Mouse (Mus musculus): ENCODE measurements at regions not wholly inside any gene's neighbourhood (a gene's known extent, or its start where the extent isn't known, plus 50 kb on each side); places are given as distances from the start of the nearest gene placed in this dataset.
A peak's percentile ranks its signal among the peaks of the same experiment; 100 is the strongest.

DNA sequence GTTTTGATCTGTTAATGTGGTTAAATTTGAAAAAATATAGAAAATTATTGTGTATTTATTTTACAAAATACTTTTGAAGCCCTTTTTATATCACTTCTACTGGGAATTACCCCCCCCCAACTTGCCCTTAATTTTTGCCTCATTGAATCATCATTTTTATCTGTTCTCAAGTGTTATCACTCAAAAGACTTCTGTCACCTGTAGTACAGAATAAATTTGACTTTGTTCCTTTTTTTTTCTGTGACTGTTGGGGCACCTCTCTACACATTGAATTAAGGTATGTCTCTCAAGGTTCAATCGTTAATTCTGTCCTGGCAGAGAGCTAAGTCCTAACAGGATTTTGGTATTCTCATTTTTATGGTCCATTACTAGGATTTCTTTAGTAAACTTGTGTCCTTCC is 1123.0 kb upstream of the Cited2 start:
- H3K4me1 ChIP-seq (ENCODE audit: control insufficient read depth, insufficient read depth, low read length) = no peaks in the 10 kb centered on the region
- no peak overlapping the region for H3K9ac ChIP-seq (ENCODE audit: low read depth, low read length)
- H3K4me3 ChIP-seq = no peak overlapping the region
- no peaks in the 10 kb centered on the region for H3K79me2 ChIP-seq (replicated peaks; ENCODE audit: control insufficient read depth, insufficient read depth, low read length)
- intact Hi-C loops (cut with DNase I) = no loop called here
- H3K27me3 ChIP-seq (ENCODE audit: control insufficient read depth, insufficient read depth, low read length) = no peaks in the 10 kb centered on the region
- TF ChIP-seq POLR2A (IDR thresholded peaks at IDR 0.05; ENCODE audit: insufficient read depth, low read depth, low read length) (no peak), CTCF (IDR thresholded peaks at IDR 0.05) (no peak), EP300 (IDR thresholded peaks at IDR 0.05; ENCODE audit: insufficient read depth, low read depth, low read length) (no peak)
- WGBS = 68% methylated on average over 1 of the region's 1 CpGs
- DNase-seq = no peak
- no peaks in the 10 kb centered on the region for H3K36me3 ChIP-seq (ENCODE audit: control insufficient read depth, insufficient read depth, low read length)
- H3K27ac ChIP-seq = no peak overlapping the region

DNA sequence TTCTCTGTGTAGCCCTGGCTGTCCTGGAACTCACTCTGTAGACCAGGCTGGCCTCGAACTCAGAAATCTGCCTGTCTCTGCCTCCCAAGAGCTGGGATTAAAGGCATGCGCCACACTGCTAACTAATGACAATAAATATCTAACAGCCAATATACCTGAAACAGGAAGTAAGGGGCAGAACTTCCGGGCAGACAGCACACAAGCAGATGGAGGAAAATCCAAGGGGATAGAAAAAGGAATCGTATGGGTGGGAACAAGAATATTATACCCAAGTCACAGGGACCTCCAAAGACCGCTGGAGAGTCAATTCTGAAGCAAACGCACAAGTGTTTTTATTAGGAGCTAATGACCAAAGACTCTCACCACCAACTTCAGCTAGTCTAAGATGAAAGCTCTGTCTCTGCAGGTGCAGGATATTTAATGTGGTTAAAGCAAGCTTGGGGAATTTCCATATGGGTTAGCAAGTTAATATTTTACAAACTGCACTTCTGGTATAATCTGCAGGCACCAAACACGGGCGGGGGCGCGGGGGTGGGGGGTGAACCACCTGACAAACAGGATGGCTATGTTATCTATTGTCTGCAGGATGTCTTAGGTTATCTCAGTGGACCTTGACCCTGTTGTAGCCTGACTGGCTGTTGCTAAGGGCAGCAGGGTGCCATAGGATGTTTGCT is 1122.3 kb upstream of the Cited2 start:
- Histone ChIP-seq H3K9ac (ENCODE audit: low read depth, low read length) (no peak overlapping the region), H3K27ac (no peak overlapping the region), H3K4me1 (ENCODE audit: control insufficient read depth, insufficient read depth, low read length) (no peaks in the 10 kb centered on the region), H3K36me3 (ENCODE audit: control insufficient read depth, insufficient read depth, low read length) (no peaks in the 10 kb centered on the region), H3K27me3 (ENCODE audit: control insufficient read depth, insufficient read depth, low read length) (no peaks in the 10 kb centered on the region), H3K79me2 (replicated peaks; ENCODE audit: control insufficient read depth, insufficient read depth, low read length) (no peaks in the 10 kb centered on the region), H3K4me3 (no peak overlapping the region)
- WGBS = 68% methylated on average over 10 of the region's 10 CpGs
- no peak for DNase-seq
- intact Hi-C loops (cut with DNase I) = no loop called here
- TF ChIP-seq EP300 (IDR thresholded peaks at IDR 0.05; ENCODE audit: insufficient read depth, low read depth, low read length) = no peak
- no peak for TF ChIP-seq POLR2A (IDR thresholded peaks at IDR 0.05; ENCODE audit: insufficient read depth, low read depth, low read length)
- TF ChIP-seq CTCF (IDR thresholded peaks at IDR 0.05) = no peak

DNA sequence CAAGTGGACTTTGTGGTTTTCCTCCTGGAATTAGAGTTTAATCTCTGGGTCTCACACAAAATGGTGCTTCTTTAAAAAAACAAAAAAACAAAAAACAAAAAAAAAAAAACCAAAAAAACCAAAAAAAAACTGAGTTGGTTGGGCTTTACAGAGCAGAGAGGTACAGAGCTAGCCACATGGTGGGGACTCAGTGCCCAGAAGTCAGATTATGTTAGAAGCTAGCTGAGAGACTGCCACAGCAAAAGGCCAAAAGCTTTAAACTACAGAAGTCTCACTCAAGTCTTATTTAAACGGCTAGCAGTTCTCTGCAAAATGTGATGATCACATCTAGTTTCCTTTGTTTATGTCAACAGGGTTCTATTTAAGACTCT is 1121.8 kb upstream of the Cited2 start:
- H3K4me1 ChIP-seq (ENCODE audit: control insufficient read depth, insufficient read depth, low read length) = no peaks in the 10 kb centered on the region
- intact Hi-C loops (cut with DNase I) = no loop called here

DNA sequence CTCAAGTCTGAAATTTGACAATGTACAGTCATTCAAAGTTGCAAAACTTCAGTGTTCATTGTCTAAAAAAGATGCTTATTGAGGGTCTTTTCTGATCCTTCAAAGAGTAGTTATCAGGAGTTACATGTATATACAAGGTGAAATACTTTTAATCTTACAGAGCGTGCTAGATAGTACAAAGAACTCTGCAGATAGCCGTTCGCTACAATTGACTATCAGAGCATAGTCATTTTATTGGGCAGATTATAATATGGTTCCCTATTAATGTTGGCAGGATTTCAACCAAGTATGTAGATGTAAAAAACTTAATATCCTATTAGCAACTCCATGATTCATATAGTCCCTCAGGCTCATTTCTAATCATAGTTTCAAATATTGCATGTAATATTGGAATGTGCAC is 1114.7 kb upstream of the Cited2 start:
- Histone ChIP-seq H3K79me2 (replicated peaks; ENCODE audit: control insufficient read depth, insufficient read depth, low read length) (no peaks in the 10 kb centered on the region), H3K36me3 (ENCODE audit: control insufficient read depth, insufficient read depth, low read length) (no peaks in the 10 kb centered on the region), H3K27ac (peak overlapping the region; percentile 4; the same call in 1 of the 2 replicates), H3K9ac (ENCODE audit: low read depth, low read length) (no peak overlapping the region), H3K27me3 (ENCODE audit: control insufficient read depth, insufficient read depth, low read length) (no peaks in the 10 kb centered on the region), H3K4me1 (ENCODE audit: control insufficient read depth, insufficient read depth, low read length) (no peaks in the 10 kb centered on the region; the same call in 1 of the 2 replicates), H3K4me3 (no peak overlapping the region)
- WGBS = 84% methylated on average over 3 of the region's 3 CpGs
- no peak for DNase-seq
- intact Hi-C loops (cut with DNase I) = no loop called here
- no peak for TF ChIP-seq EP300 (IDR thresholded peaks at IDR 0.05; ENCODE audit: insufficient read depth, low read depth, low read length)
- TF ChIP-seq POLR2A (IDR thresholded peaks at IDR 0.05; ENCODE audit: insufficient read depth, low read depth, low read length) = no peak
- no peak for TF ChIP-seq CTCF (IDR thresholded peaks at IDR 0.05)

More for the DNA sequence above, 1121.8 kb upstream of the Cited2 start:
- no peaks in the 10 kb centered on the region for H3K79me2 ChIP-seq (replicated peaks; ENCODE audit: control insufficient read depth, insufficient read depth, low read length)
- no peaks in the 10 kb centered on the region for H3K27me3 ChIP-seq (ENCODE audit: control insufficient read depth, insufficient read depth, low read length)
- H3K4me3 ChIP-seq = no peak overlapping the region
- no peak overlapping the region for H3K9ac ChIP-seq (ENCODE audit: low read depth, low read length)
- DNase-seq = no peak
- no peak overlapping the region for H3K27ac ChIP-seq
- TF ChIP-seq POLR2A (IDR thresholded peaks at IDR 0.05; ENCODE audit: insufficient read depth, low read depth, low read length) = no peak
- no peak for TF ChIP-seq CTCF (IDR thresholded peaks at IDR 0.05)
- no peak for TF ChIP-seq EP300 (IDR thresholded peaks at IDR 0.05; ENCODE audit: insufficient read depth, low read depth, low read length)
- no peaks in the 10 kb centered on the region for H3K36me3 ChIP-seq (ENCODE audit: control insufficient read depth, insufficient read depth, low read length)
- 50% methylated on average over 1 of the region's 1 CpGs for WGBS

DNA sequence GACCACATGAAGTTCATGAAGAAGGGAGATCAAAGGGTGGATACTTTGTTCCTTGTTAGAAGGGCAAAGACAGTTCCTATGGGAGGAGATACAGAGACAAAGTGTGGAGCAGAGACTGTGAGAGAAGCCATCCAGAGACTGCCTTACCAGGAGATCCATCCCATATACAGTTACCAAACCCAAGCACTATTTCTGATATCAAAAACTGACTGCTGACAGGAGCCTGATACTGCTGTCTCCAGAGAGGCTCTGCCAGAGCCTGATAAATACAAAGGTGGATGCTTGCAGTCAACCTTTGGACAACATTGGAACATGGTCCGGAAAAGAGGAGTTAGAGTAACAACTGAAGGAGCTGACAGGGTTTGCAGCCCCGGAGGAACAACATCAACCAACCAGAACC is 1104.3 kb upstream of the Cited2 start:
- no peaks in the 10 kb centered on the region for H3K27me3 ChIP-seq (ENCODE audit: control insufficient read depth, insufficient read depth, low read length)
- intact Hi-C loops (cut with DNase I) = no loop called here
- no peaks in the 10 kb centered on the region for H3K4me1 ChIP-seq (ENCODE audit: control insufficient read depth, insufficient read depth, low read length)
- 85% methylated on average over 2 of the region's 2 CpGs for WGBS
- TF ChIP-seq EP300 (IDR thresholded peaks at IDR 0.05; ENCODE audit: insufficient read depth, low read depth, low read length) = no peak
- TF ChIP-seq CTCF (IDR thresholded peaks at IDR 0.05) = no peak
- TF ChIP-seq POLR2A (IDR thresholded peaks at IDR 0.05; ENCODE audit: insufficient read depth, low read depth, low read length) = no peak
- DNase-seq = no peak
- no peaks in the 10 kb centered on the region for H3K79me2 ChIP-seq (replicated peaks; ENCODE audit: control insufficient read depth, insufficient read depth, low read length)
- no peak overlapping the region for H3K9ac ChIP-seq (ENCODE audit: low read depth, low read length)
- H3K36me3 ChIP-seq (ENCODE audit: control insufficient read depth, insufficient read depth, low read length) = no peaks in the 10 kb centered on the region
- H3K27ac ChIP-seq = no peak overlapping the region
- no peak overlapping the region for H3K4me3 ChIP-seq

DNA sequence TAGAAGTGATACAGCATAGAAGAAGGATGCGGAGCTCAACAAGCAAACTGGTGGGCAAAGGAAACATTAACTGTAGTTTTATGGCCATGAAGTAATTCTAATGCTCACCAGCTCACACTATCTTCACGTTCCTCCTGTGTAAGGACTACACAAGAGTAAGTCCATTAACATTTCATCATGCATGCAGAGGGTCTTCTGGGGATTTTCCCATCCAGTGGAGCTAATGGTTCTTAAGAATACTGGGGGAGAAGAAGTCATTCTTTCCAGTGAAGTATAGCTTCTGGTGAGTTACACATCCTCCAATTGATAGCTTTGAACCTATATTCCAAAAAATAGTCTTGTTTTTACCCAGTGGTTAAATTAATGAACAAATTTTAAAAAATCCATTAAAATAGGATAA is 1103.4 kb upstream of the Cited2 start:
- H3K27ac ChIP-seq = no peak overlapping the region
- H3K79me2 ChIP-seq (replicated peaks; ENCODE audit: control insufficient read depth, insufficient read depth, low read length) = no peaks in the 10 kb centered on the region
- intact Hi-C loops (cut with DNase I) = no loop called here
- no peak for DNase-seq
- H3K9ac ChIP-seq (ENCODE audit: low read depth, low read length) = no peak overlapping the region
- no peak for TF ChIP-seq CTCF (IDR thresholded peaks at IDR 0.05)
- TF ChIP-seq POLR2A (IDR thresholded peaks at IDR 0.05; ENCODE audit: insufficient read depth, low read depth, low read length) = no peak
- TF ChIP-seq EP300 (IDR thresholded peaks at IDR 0.05; ENCODE audit: insufficient read depth, low read depth, low read length) = no peak
- no peak overlapping the region for H3K4me3 ChIP-seq
- H3K36me3 ChIP-seq (ENCODE audit: control insufficient read depth, insufficient read depth, low read length) = no peaks in the 10 kb centered on the region
- 92% methylated on average over 2 of the region's 2 CpGs for WGBS
- no peaks in the 10 kb centered on the region for H3K27me3 ChIP-seq (ENCODE audit: control insufficient read depth, insufficient read depth, low read length)
- no peaks in the 10 kb centered on the region for H3K4me1 ChIP-seq (ENCODE audit: control insufficient read depth, insufficient read depth, low read length)

Data from heart, adult 2 months (tissue).